Mouse (Mus musculus): ENCODE measurements at regions not wholly inside any gene's neighbourhood (a gene's known extent, or its start where the extent isn't known, plus 50 kb on each side); places are given as distances from the start of the nearest gene placed in this dataset.
A peak's percentile ranks its signal among the peaks of the same experiment; 100 is the strongest.
"Not testable (repeated sequence)": the region's sequence is repeated elsewhere in the genome, so short reads cannot be mapped to it uniquely, and the experiment has no call there.

DNA sequence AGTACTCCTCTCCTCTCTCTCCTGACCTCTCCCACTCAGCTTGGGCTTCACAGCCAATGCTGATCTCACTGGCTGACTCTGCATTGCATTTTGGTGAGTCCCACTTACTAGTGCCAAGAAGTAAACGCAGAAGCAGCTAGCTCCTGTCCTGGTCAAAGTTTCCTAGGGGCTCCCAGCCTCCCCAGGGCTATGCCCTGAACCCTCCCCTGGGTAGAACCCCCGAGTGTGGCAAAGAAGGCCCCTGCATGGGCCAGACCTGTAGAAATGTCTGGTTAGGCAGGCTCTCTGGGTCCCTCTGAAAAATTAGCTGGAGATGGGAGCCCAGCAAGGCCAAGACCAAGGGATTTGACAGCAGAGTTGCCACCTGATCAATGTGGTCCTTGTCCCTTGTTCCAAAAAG is 454.3 kb downstream of the Gm10330 start:
- DNase-seq (ENCODE audit: low spot score); H3K27me3 ChIP-seq (ENCODE audit: control insufficient read depth, insufficient read depth, low read length); ATAC-seq (ENCODE audit: low FRiP score, low read depth); H3K4me3 ChIP-seq (replicated peaks; ENCODE audit: low read length); H3K9ac ChIP-seq (ENCODE audit: low read depth, low read length, severe bottlenecking); H3K9me3 ChIP-seq (ENCODE audit: control insufficient read depth, low read length); H3K36me3 ChIP-seq (ENCODE audit: control insufficient read depth, insufficient read depth, low read length); H3K27ac ChIP-seq (replicated peaks; ENCODE audit: low read depth, low read length); H3K4me1 ChIP-seq (ENCODE audit: control insufficient read depth, insufficient read depth, low read length); H3K4me2 ChIP-seq (replicated peaks; ENCODE audit: low read depth, low read length, severe bottlenecking): not testable (repeated sequence)
- WGBS = 36% methylated on average over 1 of the region's 2 CpGs

GRCm38 (mm10) chr12:23315186-23315585 is 464.9 kb downstream of the Gm10330 start:
- not testable (repeated sequence) for H3K4me1 ChIP-seq (ENCODE audit: control insufficient read depth, insufficient read depth, low read length); H3K27me3 ChIP-seq (ENCODE audit: control insufficient read depth, insufficient read depth, low read length); H3K27ac ChIP-seq (replicated peaks; ENCODE audit: low read depth, low read length); H3K9ac ChIP-seq (ENCODE audit: low read depth, low read length, severe bottlenecking); H3K36me3 ChIP-seq (ENCODE audit: control insufficient read depth, insufficient read depth, low read length); H3K9me3 ChIP-seq (ENCODE audit: control insufficient read depth, low read length)
- WGBS = 0% methylated on average over 8 of the region's 38 CpGs
- Histone ChIP-seq H3K4me3 (replicated peaks; ENCODE audit: low read length) (peak overlapping the region; percentile 36), H3K4me2 (replicated peaks; ENCODE audit: low read depth, low read length, severe bottlenecking) (peak overlapping the region; percentile 23; the same call in 1 of the 2 replicates)
- ATAC-seq (ENCODE audit: low FRiP score, low read depth) (peak; percentile 85), DNase-seq (ENCODE audit: low spot score) (peak; percentile 22)
